Mouse (Mus musculus) A20 (cell line): ENCODE results near the gene Ap2a2.
"Not testable (repeated sequence)": the region's sequence is repeated elsewhere in the genome, so short reads cannot be mapped to it uniquely, and the experiment has no call there.

Experiments used
- DNase-seq: peaks from one replicate; pipeline ENCODE4 v3.0.0-alpha.2; 2011; ENCODE audit warnings: low read depth, low spot score

The Ap2a2 gene

GRCm38 (mm10) chr7:141559726-141560325 lies 2.1 kb upstream of the Ap2a2 start:
- DNase-seq = no peak

GRCm38 (mm10) chr7:141560471-141560870 lies 1.5 kb upstream of the Ap2a2 start:
- DNase-seq = no peak

DNA sequence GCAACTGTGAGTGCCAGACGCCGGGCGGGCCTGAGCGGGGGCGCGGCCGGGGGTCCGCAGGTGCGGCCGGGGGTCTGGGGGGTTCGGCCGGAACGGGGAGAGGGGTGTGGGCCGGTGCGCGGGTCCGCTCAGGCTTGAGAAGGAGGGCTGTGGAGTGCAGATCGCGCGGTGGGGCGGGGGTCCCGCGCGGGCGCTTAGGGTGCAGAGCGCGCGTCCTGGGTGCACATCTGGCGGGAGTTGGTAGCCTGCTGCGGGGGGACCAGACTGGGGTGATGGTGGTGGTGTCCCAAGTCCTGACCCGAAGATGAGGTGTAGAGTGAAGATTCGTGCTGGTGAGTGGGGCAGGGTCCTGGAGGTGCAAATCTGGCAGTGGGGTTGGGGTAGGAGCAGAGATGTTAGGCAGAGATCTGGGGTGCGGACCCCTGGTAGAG lies 463 bp downstream of the Ap2a2 start:
- peak; percentile 44 for DNase-seq

DNA sequence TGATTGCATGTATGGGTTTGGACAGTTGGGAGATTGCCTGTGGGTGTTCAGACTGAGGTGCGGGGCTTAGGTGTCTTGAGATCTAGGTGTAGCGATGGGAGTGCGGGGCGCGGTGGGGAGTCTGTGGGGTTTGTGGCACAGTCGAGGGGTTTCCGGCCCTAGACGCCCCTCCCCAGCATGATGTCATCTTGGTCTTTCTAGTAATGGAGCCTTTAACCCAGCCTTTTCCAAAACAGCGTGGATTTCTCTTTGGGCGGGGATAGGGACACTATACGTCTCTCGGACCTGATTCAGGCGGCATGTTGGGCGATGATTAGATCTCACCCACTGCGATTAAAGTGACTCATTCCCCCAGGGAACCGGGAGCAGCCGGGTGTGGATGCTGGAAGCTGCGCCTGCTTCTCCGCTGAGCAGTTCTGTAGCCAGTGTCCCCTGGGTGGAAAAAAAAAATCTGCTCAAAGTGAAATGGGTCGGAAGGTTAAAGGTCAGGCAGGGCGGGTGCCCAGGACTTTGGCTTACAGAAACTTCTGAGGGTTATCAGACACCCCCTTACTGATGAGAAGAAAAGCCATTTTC lies 967 bp downstream of the Ap2a2 start:
- DNase-seq = no peak

GRCm38 (mm10) chr7:141564561-141564960 lies 2.6 kb downstream of the Ap2a2 start:
- no peak for DNase-seq

- DNase-seq = no peak
These were observed 4.6 kb downstream of the Ap2a2 start for GRCm38 (mm10) chr7:141566587-141566986.

DNA sequence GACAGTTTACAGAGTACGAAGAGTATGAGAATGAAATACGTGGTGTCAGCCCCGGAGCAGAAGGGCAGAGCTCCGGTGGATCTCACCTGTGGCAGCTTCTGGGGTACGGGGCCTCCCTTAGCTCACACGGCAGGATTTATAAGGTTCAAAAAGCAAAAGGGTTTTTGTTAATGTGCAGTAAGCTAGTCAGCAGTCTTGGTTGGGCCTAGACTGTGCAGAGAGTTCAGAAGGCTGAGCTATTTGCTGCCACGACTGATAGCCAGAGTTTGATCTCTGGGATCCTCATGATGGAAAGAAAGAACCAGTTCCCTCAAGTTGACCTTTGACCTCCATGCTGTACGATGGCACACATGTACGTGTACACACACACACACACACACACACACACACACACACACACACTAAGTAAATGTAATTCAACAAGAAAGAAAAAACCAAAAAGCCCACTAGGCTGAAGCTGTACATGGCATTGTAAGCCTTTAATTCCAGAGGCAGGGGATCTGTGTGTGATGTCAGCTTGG lies 7.4 kb downstream of the Ap2a2 start:
- DNase-seq = no peak

DNA sequence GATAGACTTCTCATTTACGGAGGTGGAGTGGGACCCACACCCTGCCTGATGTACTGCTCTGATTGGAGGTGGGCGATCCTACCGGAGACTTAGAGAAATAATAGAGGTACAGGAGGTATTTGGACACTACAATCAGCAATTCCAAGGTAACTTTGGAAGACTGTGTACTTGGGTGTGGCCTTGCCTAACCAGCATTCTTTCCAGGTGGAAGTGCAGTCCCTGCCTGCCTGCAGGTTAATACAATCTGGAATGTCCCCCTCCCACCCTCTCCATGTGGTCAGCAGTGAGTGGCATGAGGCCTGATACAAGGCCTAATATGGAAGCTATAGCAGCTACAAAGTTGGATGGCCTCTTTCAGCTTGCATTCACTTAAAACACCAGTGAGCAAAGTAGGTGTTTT lies 7.9 kb downstream of the Ap2a2 start:
- no peak for DNase-seq

DNA sequence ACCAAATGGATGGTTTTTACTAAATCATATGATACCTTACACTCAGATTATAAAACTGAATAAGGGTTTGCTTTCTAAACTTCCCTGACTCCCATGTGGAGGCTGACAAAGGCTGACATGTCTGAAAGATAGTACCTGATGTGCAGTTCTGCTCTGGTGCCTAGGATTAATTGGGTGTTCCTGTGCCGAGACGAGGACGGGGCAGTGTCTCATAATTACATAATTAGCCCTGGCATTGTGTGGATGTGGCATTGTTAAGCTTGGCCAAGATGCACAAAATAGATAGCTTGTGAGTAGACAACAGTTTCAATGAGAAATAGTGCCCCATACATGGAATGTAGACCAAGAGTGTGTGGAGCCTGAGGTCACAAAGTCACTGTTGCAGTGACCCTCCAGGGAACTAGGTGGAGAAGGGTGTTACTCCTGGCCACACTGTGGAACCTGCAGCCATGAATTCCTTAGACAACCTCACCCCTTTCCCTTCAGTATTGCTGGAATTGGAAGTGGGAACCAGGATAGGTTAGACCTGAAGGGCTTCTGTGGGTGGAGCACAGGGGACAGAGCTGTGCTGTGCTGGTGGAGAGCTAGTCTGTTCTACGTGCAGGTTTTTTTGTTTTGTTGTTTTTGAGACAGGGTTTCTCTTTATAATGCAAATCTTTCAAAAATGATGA lies 8.8 kb downstream of the Ap2a2 start:
- no peak for DNase-seq

- DNase-seq = peak; percentile 54
These were observed 12.1 kb downstream of the Ap2a2 start for GRCm38 (mm10) chr7:141574041-141574440.

DNA sequence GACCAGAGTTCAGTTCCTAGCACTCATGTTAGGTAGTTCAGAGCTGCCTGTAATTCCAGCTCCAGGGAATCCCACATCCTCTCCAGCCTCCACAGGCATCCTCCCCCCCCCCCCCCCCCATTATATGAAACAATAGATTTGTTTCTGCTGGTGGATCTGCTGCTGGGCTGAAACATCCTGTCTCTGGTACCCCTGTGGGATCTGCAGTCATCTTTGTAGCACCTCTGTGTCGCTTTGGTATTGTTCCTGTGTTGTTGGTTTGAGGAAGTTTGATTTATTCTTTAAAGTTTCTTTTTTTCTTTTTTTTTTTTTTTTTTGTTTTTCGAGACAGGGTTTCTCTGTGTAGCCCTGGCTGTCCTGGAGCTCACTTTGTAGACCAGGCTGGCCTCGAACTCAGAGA lies 13.5 kb downstream of the Ap2a2 start:
- no peak for DNase-seq

DNA sequence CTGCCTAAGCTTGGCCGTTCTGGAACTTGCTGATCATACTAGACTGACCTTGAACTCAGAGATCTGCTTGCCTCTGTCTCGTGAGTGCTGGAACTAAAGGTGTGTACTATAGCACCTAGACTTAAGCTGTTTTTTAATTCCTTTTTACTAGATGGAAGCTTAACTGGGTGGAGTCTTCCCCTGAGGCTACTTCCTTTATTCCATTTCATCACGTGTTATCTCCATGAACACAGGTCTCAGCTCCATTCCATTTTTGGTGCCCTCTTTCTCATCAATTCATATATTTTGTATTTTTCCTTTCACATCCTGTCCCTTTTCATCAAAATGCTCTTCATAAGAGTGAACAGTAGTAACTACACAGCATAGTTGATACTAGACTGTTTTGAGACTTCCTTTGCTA lies 15.8 kb downstream of the Ap2a2 start:
- no peak for DNase-seq

GRCm38 (mm10) chr7:141578511-141578910 lies 16.5 kb downstream of the Ap2a2 start:
- peak; percentile 16 for DNase-seq

DNA sequence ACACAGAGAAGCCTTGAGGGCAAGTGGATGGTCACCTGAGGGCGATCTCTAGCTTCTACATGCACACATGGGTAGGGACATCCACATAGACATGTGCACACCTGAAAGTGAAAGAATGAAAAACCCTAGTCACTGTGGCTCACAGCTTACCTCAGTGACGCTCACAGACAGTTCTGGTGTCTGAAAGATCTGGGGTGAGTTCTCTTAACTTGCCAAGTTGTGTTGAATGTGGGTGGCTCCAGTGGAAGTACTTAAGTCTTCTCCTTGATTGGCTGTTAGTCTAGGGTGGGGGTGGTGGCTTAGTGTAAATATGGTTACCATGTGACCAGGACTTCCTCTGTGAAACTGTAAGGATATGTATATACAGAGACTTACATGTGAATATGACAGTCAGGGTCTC lies 17.0 kb downstream of the Ap2a2 start:
- DNase-seq = peak; percentile 75

GRCm38 (mm10) chr7:141581323-141581722 lies 19.4 kb downstream of the Ap2a2 start:
- no peak for DNase-seq

GRCm38 (mm10) chr7:141584048-141584841 lies 22.3 kb downstream of the Ap2a2 start:
- DNase-seq = no peak

GRCm38 (mm10) chr7:141585288-141585687 lies 23.3 kb downstream of the Ap2a2 start:
- no peak for DNase-seq

DNA sequence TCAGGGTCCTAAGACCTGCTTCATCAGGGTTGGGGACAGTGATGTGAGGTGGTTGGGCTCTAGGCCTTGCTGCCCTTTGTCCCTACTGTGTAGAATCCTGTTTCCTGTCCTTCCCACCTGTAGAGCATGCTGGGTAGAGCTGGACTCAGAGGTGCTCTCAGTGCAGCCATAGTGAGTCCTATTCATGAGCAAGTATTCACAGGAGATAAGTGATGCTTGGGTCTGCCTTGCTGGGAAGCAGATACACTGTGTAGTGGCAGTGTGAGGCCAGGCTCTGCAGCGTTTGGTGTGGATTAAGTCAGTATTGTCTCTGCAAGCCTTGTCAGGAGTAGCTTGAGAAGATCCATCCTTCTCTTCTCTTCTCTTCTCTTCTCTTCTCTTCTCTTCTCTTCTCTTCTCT lies 23.9 kb downstream of the Ap2a2 start:
- no peak for DNase-seq

- DNase-seq = no peak
These were observed 26.9 kb downstream of the Ap2a2 start for GRCm38 (mm10) chr7:141588890-141589289.

DNA sequence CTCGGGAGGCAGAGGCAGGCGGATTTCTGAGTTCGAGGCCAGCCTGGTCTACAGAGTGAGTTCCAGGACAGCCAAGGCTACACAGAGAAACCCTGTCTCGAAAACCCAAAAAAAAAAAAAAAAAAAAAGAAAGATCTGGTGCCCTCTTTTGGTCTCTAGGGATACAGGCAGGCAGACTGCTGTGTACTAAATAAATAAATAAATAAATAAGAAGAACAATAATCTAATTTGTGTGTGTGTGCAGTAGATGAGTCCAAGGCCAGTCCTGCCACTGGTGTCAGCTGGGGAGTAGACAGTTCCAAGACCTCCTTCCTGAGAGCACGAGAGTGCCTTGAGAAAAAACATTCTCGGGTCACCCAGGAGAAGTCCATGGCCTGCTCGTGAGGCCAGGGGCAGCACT lies 28.3 kb downstream of the Ap2a2 start:
- DNase-seq = not testable (repeated sequence)

DNA sequence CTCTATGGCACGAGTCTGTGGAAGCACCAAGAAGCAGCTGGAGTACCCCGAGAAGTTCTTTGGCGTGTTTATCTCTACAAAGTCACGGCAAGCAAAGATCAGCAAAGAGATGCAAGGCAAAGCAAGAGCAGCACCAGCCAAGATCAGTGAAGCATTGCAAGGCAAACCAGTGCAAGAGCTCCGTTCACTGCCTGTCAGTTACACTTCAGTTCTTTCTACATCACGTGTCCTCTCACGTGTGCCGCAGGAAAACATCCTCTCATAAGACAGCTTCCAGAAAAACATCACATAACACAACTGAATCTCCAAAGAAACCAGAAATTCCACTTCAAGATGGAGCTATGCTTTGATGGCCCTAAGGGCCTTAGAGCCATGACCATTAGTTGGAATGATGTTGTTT lies 29.0 kb downstream of the Ap2a2 start:
- no peak for DNase-seq

- no peak for DNase-seq
These were observed 30.1 kb downstream of the Ap2a2 start for GRCm38 (mm10) chr7:141592096-141592495.
